Mouse (Mus musculus) layer of hippocampus, postnatal 10 days (tissue): ENCODE measurements around the gene Olfr984. TPM values are rescaled to one million over a fixed set of nuclear protein-coding genes. Genes with fewer than 3 reads are reported as not detected.

Experiments
- DNase-seq, 2 experiments: peaks; one replicate each; pipeline ENCODE4 v3.0.0; 2021; ENCODE audit warnings: low spot score in 2 of 2
- long read RNA-seq: library from polyadenylated mRNA; stranded (forward); transcript quantifications from one replicate; pipeline ENCODE4 v2.0.0, GENCODE M21; 2023
- total RNA-seq, 2 experiments: library from RNA; stranded (reverse); gene quantifications; 2 replicates each; pipeline ENCODE4 v1.2.3; 2021

Gene Olfr984
- total RNA-seq, result under 1 TPM in 1 of 2 experiments, not detected in 1; 0.07 TPM
- long read RNA-seq, result 0 reads

DNA sequence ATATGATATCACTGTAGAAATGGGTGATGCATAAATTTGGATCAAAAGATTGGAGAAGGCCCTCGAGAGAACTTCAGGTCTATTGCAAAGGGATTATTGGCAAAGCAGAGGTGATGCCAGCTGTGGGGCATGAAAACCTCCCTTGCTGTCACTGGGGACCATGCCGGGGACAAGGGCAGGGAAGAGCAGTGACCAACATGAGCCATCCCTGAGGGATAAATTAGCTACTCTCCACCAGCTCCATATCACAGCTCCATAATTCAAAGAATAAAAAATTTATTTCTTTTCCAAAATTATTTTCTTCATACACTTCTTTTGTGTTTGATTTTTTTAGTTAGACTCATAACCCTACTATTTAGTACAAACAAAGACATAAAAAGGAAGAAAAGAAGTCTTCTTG, at the start of gene Olfr984:
Gene Olfr984, minus strand, starts transcription at position 101 of the 400 bp plus-strand sequence.
- no peak for DNase-seq

DNA sequence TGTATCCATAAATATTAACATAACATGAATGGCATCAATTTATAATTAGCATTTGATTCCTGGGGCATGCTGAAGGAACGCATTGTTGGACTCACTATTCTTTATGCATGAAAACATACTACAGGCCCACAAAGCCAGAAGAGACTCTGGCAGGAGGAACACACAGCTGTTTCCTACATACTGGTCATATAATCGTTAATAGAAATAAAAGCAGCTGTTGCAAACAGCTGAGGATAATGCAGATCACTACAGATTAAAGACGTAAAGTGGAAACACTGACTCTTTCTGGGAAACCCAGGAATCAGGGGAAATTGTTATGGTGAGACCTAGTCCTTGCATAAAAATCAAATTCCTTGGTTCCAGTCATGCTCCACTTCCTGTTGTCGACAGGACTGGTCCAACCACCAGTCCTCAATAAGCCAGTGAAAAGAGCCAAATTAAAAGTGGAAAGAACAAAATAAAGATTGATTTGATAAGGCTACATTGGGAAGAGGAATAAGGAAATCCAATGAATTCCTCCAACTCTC, 41.2 kb upstream of the Olfr984 start:
- DNase-seq, result no peak

DNA sequence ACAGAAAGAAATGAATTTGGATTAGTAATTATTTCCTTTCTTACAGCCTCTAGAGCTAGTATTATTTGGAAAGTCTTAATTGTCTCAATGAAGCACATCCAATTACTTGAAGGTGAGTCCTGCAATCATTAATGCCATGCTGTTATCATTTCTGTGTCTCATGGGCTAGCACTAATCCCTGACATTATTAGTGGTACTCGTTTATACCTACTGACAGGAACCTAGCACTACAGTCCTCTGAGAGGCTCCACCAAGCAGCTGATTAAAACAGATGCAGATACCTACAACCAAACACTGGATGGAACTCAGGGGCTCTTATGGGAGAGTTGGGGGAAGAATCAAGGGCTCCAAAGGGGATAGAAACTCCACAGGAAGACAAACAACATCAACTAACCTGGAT, 27.5 kb upstream of the Olfr984 start:
- DNase-seq, result no peak

DNA sequence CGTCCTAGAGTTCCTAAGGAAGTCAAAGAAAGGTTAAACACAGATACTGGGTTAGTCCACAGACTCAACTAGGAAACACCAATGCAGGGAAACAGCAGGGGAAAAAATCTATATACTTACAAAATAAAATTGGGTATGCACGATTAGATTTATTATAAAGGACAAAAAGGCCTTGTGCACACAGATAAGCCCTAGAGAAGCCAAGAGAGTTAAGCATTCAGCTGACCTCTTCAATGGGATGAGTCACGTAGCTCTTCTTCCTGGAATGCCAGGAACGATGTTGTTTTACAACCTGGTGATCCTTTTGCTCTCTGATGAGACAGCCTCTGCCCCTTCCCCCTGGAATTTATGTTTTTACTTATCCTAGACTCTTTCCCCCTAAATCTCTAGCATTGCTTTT, 25.5 kb upstream of the Olfr984 start:
- DNase-seq, result no peak

DNA sequence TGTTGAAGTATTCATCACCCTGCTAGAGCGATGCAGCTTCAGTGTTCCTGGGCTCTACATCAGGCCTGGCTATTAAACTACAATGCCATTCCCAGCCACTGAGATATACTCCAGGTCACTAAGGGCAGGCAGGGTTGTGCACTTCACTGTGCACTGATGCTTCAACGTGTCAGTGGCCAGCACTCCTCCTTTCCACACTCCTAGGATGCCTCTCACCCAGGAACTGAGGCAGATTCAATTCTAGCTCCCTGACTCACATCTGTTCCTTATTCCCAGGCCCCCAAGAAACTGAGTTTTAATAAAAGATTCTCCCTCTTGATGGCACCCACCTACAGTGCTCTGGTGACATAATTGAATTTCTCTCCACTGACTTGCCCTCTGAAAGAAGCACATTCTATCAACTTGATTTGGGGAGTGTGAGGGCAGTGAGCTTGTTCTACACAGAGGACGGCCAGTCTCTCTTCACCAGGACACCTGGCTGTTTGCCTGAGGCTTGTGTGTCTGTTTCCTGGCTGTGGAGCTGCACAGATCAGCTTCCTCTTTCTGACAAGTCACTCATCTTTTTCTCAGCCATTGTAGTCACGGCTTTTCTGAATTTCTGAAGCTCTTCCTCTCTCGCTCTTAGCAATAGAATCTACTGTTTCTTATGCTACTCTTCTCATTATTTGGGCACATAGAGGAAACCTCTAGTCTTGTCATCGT, 23.1 kb upstream of the Olfr984 start:
- no peak for DNase-seq

DNA sequence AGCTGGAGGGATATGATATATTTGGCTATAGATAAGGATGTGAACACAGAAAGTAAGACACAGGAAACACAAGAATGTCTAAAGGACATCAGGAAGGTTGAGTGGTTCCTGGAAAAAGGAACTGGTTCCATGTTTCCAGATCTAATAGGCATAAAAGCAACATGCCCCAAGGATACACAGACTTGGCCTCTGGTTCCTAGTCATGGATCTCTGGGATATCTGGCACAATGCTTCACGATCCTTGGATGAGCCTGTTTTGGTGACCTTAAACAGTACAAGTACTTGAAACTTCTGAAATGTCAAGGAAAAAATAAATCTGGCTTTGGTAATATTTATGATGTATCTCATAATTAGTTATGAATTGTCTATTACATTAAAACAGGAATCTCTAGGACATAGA, 16.6 kb upstream of the Olfr984 start:
- DNase-seq, result no peak

DNA sequence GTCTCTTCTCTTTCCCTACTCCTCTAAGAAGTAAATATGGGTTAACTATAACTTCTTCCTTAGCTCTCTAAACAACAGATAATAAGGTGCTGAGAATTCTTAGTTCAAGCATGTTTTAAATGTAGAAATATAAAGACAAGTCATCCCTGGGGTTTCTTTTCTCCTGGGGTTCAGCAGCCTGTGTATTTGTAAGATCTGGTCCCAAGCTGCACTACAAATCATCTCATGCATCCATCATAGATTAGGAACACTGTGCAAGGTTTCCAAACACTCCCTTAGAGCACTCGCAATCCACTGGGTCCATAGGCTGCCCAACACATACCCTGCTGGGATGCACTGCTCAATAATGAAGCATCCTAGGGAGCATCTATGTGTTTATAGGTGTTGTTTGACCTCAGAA, 16.1 kb upstream of the Olfr984 start, which contains the start of gene Olfr985:
Gene Olfr985, minus strand, starts transcription at position 101 of the 400 bp plus-strand sequence.
- DNase-seq, result no peak

DNA sequence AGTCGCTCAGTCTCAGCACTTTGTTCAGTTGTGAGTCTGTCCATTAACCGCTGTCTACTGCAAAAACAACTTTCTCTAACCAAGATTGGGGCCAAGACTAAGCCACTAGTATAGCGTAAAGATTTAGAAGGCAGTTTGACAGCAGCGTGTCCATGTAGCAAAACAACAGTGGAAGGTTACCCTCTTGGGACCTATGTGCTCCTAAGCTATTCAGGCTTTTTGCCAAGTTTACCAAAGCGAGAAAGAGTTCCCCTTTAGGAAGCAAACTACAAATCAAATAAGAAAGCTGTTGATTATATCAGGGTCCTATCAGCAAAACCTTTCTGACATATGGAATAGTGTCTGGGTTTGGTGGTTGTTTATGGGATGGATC, 3.3 kb upstream of the Olfr984 start:
- DNase-seq, result no peak

DNA sequence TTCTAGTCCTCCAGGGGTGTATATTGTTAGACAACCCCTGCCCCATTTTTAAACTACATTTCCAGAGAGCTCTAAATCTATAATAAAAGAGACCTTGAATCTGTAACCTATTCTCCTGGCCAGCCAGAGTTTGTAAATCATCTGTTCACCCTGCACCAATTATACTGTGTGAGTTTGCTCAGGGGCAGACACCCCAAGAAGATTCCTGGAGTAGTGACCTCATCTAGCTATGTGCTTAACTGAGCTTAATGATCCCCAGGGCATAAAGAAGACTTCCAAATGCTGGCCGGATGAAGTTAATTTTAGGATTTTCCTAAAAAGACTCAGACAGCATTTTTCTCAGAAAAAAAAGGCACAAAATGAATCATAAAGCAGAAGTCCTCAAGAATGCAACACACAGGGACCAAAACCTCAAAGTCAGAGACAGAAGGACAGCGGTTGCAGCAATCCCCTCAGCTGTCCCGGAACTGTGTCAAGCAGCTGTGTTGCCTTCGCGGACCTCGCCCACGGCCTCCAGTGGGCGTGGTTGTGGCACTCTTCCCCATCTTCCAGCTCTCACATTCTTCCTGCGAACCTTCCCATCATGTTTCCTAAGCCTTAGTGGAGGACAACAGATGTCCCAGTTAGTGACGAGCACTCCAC, 2.8 kb upstream of the Olfr984 start:
- DNase-seq, result no peak

DNA sequence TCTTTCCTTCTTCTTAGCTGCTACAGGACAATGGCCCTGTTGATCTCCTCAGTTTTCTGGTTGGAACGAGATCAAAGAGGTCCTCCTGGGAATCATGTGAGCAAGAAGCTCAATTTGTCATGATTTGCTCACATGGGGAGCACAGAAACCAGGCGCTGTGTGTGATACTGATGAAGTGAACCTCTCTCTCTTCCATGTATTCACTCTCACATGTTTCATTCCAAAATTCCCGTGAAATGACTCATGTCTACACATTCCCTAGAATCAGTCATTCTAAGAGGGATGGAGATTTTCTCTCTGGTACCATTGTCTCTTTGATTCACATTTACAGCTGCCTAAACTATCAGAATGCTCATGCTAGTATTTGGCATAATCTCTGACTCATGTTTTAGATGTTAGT, 19.2 kb downstream of the Olfr984 start:
- no peak for DNase-seq

DNA sequence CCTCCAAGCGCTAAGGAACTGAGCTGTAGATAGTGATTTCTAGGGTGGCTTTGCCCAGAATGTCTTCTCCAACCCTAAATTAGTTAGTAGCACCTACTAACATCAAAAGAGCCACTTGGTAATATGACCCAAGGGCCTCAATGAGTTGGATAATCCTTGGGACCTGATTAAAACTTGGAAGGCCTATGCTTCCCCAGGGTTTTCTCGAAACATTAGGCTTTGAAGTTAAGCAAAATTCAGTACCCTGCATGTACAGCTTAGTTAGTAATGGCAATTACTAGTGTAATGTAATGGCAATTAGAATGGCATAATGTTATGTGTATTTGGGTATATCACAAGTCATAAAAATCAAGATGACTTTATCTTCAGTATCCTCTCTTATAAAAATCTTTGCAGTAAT, 20.5 kb downstream of the Olfr984 start, which contains the start of gene Olfr983:
Gene Olfr983, minus strand, starts transcription at position 101 of the 400 bp plus-strand sequence.
- DNase-seq, result no peak

DNA sequence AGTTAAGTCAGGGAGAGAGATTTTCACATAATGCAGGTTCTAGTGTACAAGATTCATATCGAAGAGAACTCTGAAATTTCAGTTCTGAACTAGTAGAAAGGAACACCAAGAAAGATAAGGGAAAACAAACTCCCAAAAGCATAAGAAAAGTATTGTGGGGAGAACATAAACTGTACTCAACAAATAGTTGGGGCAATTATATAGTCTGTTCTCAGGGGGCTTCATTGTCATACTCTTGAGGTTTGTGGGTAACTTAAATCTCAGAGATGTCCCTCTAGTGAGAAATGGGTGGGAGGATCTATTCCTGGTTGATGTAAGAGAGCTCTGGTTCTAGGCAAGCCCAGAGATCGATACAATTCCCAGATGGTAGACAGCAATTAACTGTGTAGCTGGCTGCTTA, 40.5 kb downstream of the Olfr984 start, which contains the start of gene Olfr982:
Gene Olfr982, plus strand, starts transcription at position 301 of the 400 bp plus-strand sequence.
- no peak for DNase-seq

DNA sequence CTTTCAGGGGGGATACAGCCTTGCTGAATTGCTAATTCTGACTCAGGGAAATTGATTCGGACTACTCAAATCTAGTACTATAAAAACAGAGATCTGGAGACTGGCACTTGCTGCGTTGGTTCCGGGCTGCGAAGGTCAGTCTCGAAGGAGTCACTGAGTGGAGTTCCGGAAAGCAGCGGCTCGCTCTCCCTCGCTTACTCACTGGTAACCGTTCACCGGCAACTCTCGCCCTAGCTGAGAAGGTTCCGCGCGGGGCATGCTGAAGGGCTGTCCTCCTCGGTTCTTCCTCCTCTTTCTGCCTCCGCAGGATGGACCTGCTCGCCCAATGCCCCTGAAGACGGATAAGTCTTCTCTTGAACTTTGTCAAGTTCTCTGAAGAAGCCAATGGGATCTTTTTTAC, 63.9 kb downstream of the Olfr984 start:
- DNase-seq, result no peak

Other genes with a start within 250 kb of the Olfr984 start
- not detected for gene Olfr972, start 247.8 kb downstream of the Olfr984 start, total RNA-seq
- gene Olfr229, start 206.9 kb downstream of the Olfr984 start, total RNA-seq, result not detected
- not detected for gene Olfr974, start 176.7 kb downstream of the Olfr984 start, total RNA-seq
- not detected for gene Olfr975, start 162.2 kb downstream of the Olfr984 start, total RNA-seq
- not detected for gene Olfr976, start 153.1 kb downstream of the Olfr984 start, total RNA-seq
- gene Olfr978, start 122.1 kb downstream of the Olfr984 start, total RNA-seq, result not detected
- not detected for gene Olfr979, start 110.7 kb downstream of the Olfr984 start, total RNA-seq
- not detected for gene Olfr980, start 104.6 kb downstream of the Olfr984 start, total RNA-seq
- gene Olfr981, start 92.7 kb downstream of the Olfr984 start, total RNA-seq, result not detected
- not detected for gene Olfr982, start 40.4 kb downstream of the Olfr984 start, total RNA-seq
- not detected for gene Olfr983, start 20.6 kb downstream of the Olfr984 start, total RNA-seq
- gene Olfr985, start 16.0 kb upstream of the Olfr984 start, total RNA-seq, result not detected
- gene Tmem225, start 33.9 kb upstream of the Olfr984 start, total RNA-seq, result not detected
- gene Olfr986, start 66.7 kb upstream of the Olfr984 start, total RNA-seq, result not detected
- gene Zfp202, start 78.1 kb upstream of the Olfr984 start, total RNA-seq, result 1 to 10 TPM; 4.9 to 5.2 TPM
- 100 to 1,000 TPM; 205 to 209 TPM for gene Scn3b, start 155.0 kb upstream of the Olfr984 start, total RNA-seq